Mouse (Mus musculus) cortical plate, adult 2 months (tissue): Measurements from ENCODE around the gene Hacd3.

Source experiments
- CTCF ChIP-seq: fragments of 200-500 bp; IDR thresholded peaks from 2 replicates; pipeline ENCODE4 v1.5.1; 2011; ENCODE audit warnings: mild to moderate bottlenecking, control low read depth, low read length; ENCODE audit not compliant: insufficient read depth; ENCODE audit errors: extremely low read depth
- POLR2A ChIP-seq: fragments of 200-500 bp; IDR thresholded peaks from 2 replicates; pipeline ENCODE4 v1.6.1; 2011; ENCODE audit warnings: mild to moderate bottlenecking, low read length, control low read depth; ENCODE audit not compliant: insufficient read depth; ENCODE audit errors: extremely low read depth

DNA sequence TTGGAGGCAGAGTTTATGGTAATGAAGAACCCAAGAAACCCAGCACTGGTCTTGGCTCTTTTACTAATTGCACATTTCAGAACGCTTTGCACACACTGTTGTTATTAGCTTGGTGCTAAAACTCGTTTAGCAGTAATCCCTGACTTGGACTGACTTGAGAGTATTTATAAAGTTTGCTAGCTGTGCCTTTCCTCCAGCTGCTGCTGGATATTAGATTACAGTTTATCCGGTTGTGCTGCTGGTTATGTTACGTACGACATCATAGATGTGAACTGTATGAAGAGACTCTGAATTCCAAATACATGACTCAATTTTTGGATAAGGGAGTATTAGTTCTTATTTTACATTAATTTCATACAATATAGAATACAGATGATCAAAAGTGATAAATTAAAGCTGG is 27.9 kb upstream of the Hacd3 start:
- TF ChIP-seq CTCF (no peak), POLR2A (no peak)
